Mouse (Mus musculus): ENCODE measurements at regions not wholly inside any gene's neighbourhood (a gene's known extent, or its start where the extent isn't known, plus 50 kb on each side); places are given as distances from the start of the nearest gene placed in this dataset.
A peak's percentile ranks its signal among the peaks of the same experiment; 100 is the strongest.

- DNase-seq (ENCODE audit: low spot score in 2 of 2): peak; percentile 2 to 8
Measured at GRCm38 (mm10) chrX:21293666-21294065, 118.2 kb upstream of the Gm21876 start.

- no peak for DNase-seq (ENCODE audit: low spot score in 2 of 2)
Measured at GRCm38 (mm10) chrX:21295460-21295859, 120.0 kb upstream of the Gm21876 start.

- no peak for DNase-seq (ENCODE audit: low spot score in 2 of 2)
Measured at GRCm38 (mm10) chrX:21297349-21297748, 121.9 kb upstream of the Gm21876 start.

GRCm38 (mm10) chrX:21334499-21335032, 149.8 kb upstream of the Agtr2 start:
- no peak for DNase-seq (ENCODE audit: low spot score in 2 of 2)

- no peak for DNase-seq (ENCODE audit: low spot score in 2 of 2)
Measured at GRCm38 (mm10) chrX:21344397-21344796, 139.9 kb upstream of the Agtr2 start.

GRCm38 (mm10) chrX:21350503-21350902, 133.8 kb upstream of the Agtr2 start:
- peak in 1 of 2 experiments; percentile 16 for DNase-seq (ENCODE audit: low spot score in 2 of 2)

GRCm38 (mm10) chrX:21352350-21352749, 132.0 kb upstream of the Agtr2 start:
- DNase-seq (ENCODE audit: low spot score in 2 of 2): no peak

- DNase-seq (ENCODE audit: low spot score in 2 of 2): peak; percentile 39 to 54
Measured at GRCm38 (mm10) chrX:21360771-21361667, 123.3 kb upstream of the Agtr2 start.

- DNase-seq (ENCODE audit: low spot score in 2 of 2): no peak
Measured at GRCm38 (mm10) chrX:21385221-21385620, 99.1 kb upstream of the Agtr2 start.

GRCm38 (mm10) chrX:21389992-21390391, 94.4 kb upstream of the Agtr2 start:
- no peak for DNase-seq (ENCODE audit: low spot score in 2 of 2)

- DNase-seq (ENCODE audit: low spot score in 2 of 2): no peak
Measured at GRCm38 (mm10) chrX:21393212-21393611, 91.1 kb upstream of the Agtr2 start.

GRCm38 (mm10) chrX:21424797-21425196, 59.5 kb upstream of the Agtr2 start:
- DNase-seq (ENCODE audit: low spot score in 2 of 2): no peak

GRCm38 (mm10) chrX:21428081-21428480, 56.3 kb upstream of the Agtr2 start:
- DNase-seq (ENCODE audit: low spot score in 2 of 2): no peak

- no peak for DNase-seq (ENCODE audit: low spot score in 2 of 2)
Measured at GRCm38 (mm10) chrX:21433501-21433900, 50.8 kb upstream of the Agtr2 start.

All from frontal cortex, postnatal 36 days (tissue).